Mouse (Mus musculus) forebrain, embryonic 12.5 days (tissue): ENCODE data around the gene Asb7. TPM values are rescaled to one million over a fixed set of nuclear protein-coding genes. Genes with fewer than 3 reads are reported as not detected.

Experiments
- ATAC-seq: fragments of 200-750 bp; cut with Nextera tagmentation; 2 replicates; pipeline ENCODE4 v1.8.0; 2017; ENCODE audit warnings: moderate TSS enrichment; ENCODE audit not compliant: low FRiP score
- H3K27ac ChIP-seq: fragments of 300-500 bp; sonication (generic); 2 replicates; pipeline ENCODE4 v1.5.1; 2016; ENCODE audit warnings: mild to moderate bottlenecking
- H3K27me3 ChIP-seq: fragments of 300-500 bp; sonication (generic); 2 replicates; pipeline ENCODE4 v1.6.1; 2016; ENCODE audit warnings: mild to moderate bottlenecking
- H3K36me3 ChIP-seq: fragments of 300-500 bp; sonication (generic); replicated peaks from 2 replicates; pipeline ENCODE4 v1.6.1; 2016; ENCODE audit warnings: mild to moderate bottlenecking
- H3K4me1 ChIP-seq: fragments of 300-500 bp; sonication (generic); 2 replicates; pipeline ENCODE4 v1.6.1; 2016
- H3K4me2 ChIP-seq: fragments of 300-500 bp; sonication (generic); 2 replicates; pipeline ENCODE4 v1.6.1; 2016; ENCODE audit warnings: mild to moderate bottlenecking, moderate library complexity
- H3K4me3 ChIP-seq: fragments of 300-500 bp; sonication (generic); replicated peaks from 2 replicates; pipeline ENCODE4 v1.5.1; 2016; ENCODE audit warnings: mild to moderate bottlenecking
- H3K9ac ChIP-seq: fragments of 300-500 bp; sonication (generic); 2 replicates; pipeline ENCODE4 v1.6.1; 2016; ENCODE audit warnings: mild to moderate bottlenecking
- H3K9me3 ChIP-seq: fragments of 300-500 bp; sonication (generic); 2 replicates; pipeline ENCODE4 v1.6.1; 2016
- WGBS: fragments of 180-500 bp; shearing (Covaris S2); methylation state at CpG from one replicate; pipeline ENCODE4 v1.1.7; 2016; 5-methylcytosine and 5-hydroxymethylcytosine counted together
- polyA plus RNA-seq: library from polyadenylated mRNA; unstranded; fragments of >200 nt; fragmentation: Nextera tagmentation; extraction: Ambion mirVana; gene quantifications from 2 replicates; pipeline ENCODE4 v1.2.1, GENCODE M21; 2016

Gene Asb7
- polyA plus RNA-seq, 1 experiment from 2014 or later: 18.5 TPM

GRCm38 (mm10) chr7:66652216-66652615 is 37.2 kb downstream of the Asb7 start:
- Histone ChIP-seq H3K27me3 (no peaks in the 10 kb centered on the region), H3K4me3 (no peak overlapping the region), H3K4me1 (no peaks in the 10 kb centered on the region), H3K9me3 (no peaks in the 10 kb centered on the region), H3K9ac (no peak overlapping the region), H3K27ac (no peak overlapping the region), H3K4me2 (no peak overlapping the region), H3K36me3 (peaks cover 34% of the 10 kb centered on the region)
- ATAC-seq: no peak
- 97% methylated on average over 4 of the region's 4 CpGs for WGBS

- ATAC-seq: no peak
- no peaks in the 10 kb centered on the region for H3K4me1 ChIP-seq
- H3K27me3 ChIP-seq: no peaks in the 10 kb centered on the region
- no peaks in the 10 kb centered on the region for H3K9me3 ChIP-seq
- WGBS: 84% methylated on average over 5 of the region's 5 CpGs
- no peak overlapping the region for H3K27ac ChIP-seq
- no peak overlapping the region for H3K4me2 ChIP-seq
- H3K36me3 ChIP-seq: peaks cover 26% of the 10 kb centered on the region
- no peak overlapping the region for H3K9ac ChIP-seq
- H3K4me3 ChIP-seq: no peak overlapping the region
These were observed 38.5 kb downstream of the Asb7 start for GRCm38 (mm10) chr7:66650883-66651282.

GRCm38 (mm10) chr7:66649181-66649580 is 40.2 kb downstream of the Asb7 start:
- Histone ChIP-seq H3K9me3 (no peaks in the 10 kb centered on the region), H3K4me2 (no peak overlapping the region), H3K4me1 (no peaks in the 10 kb centered on the region), H3K27me3 (no peaks in the 10 kb centered on the region), H3K27ac (no peak overlapping the region), H3K36me3 (0 out of 2 replicates have a peak, but pooled peaks cover 11% of the 10 kb centered on the region), H3K4me3 (no peak overlapping the region), H3K9ac (no peak overlapping the region)
- WGBS: 90% methylated on average over 2 of the region's 2 CpGs
- no peak for ATAC-seq

- H3K36me3 ChIP-seq: peaks cover 17% of the 10 kb centered on the region
- H3K4me2 ChIP-seq: no peak overlapping the region
- H3K9ac ChIP-seq: no peak overlapping the region
- whole genome bisulfite sequencing: 96% methylated on average over 2 of the region's 2 CpGs
- H3K4me1 ChIP-seq: no peaks in the 10 kb centered on the region
- H3K9me3 ChIP-seq: no peaks in the 10 kb centered on the region
- no peak overlapping the region for H3K4me3 ChIP-seq
- ATAC-seq: no peak
- no peak overlapping the region for H3K27ac ChIP-seq
- no peaks in the 10 kb centered on the region for H3K27me3 ChIP-seq
These were observed 43.7 kb downstream of the Asb7 start for GRCm38 (mm10) chr7:66645736-66646135.

- WGBS: 80% methylated on average over 6 of the region's 6 CpGs
- Histone ChIP-seq H3K4me3 (no peak overlapping the region), H3K9ac (no peak overlapping the region), H3K36me3 (no peaks in the 10 kb centered on the region), H3K9me3 (no peaks in the 10 kb centered on the region), H3K4me1 (peaks cover 16% of the 10 kb centered on the region), H3K27me3 (peaks cover 19% of the 10 kb centered on the region), H3K27ac (no peak overlapping the region), H3K4me2 (no peak overlapping the region)
- no peak for ATAC-seq
These were observed 56.0 kb downstream of the Asb7 start for GRCm38 (mm10) chr7:66633351-66633750.

GRCm38 (mm10) chr7:66630154-66630800 is 59.1 kb downstream of the Asb7 start:
- no peak overlapping the region for H3K27ac ChIP-seq

GRCm38 (mm10) chr7:66629419-66629818 is 60.0 kb downstream of the Asb7 start:
- no peaks in the 10 kb centered on the region for H3K36me3 ChIP-seq
- no peak overlapping the region for H3K4me2 ChIP-seq
- 33% methylated on average over 4 of the region's 4 CpGs for WGBS
- H3K9ac ChIP-seq: no peak overlapping the region
- no peak for ATAC-seq
- H3K27me3 ChIP-seq: peaks cover 23% of the 10 kb centered on the region
- no peak overlapping the region for H3K4me3 ChIP-seq
- H3K9me3 ChIP-seq: 0 out of 2 replicates have a peak, but pooled peaks cover 4% of the 10 kb centered on the region
- no peak overlapping the region for H3K27ac ChIP-seq
- H3K4me1 ChIP-seq: peaks cover 16% of the 10 kb centered on the region

More at GRCm38 (mm10) chr7:66630154-66630800, 59.1 kb downstream of the Asb7 start:
- peak; percentile 77; the same call in 1 of the 2 replicates for ATAC-seq
- Histone ChIP-seq H3K4me2 (peak overlapping the region; percentile 24), H3K4me3 (no peak overlapping the region), H3K9me3 (0 out of 2 replicates have a peak, but pooled peaks cover 4% of the 10 kb centered on the region), H3K36me3 (no peaks in the 10 kb centered on the region), H3K4me1 (peaks cover 16% of the 10 kb centered on the region), H3K27me3 (peaks cover 23% of the 10 kb centered on the region), H3K9ac (no peak overlapping the region)
- 10% methylated on average over 15 of the region's 15 CpGs for WGBS

GRCm38 (mm10) chr7:66623436-66623835 is 66.0 kb downstream of the Asb7 start:
- 75% methylated on average over 3 of the region's 3 CpGs for WGBS
- 0 out of 2 replicates have a peak, but pooled peaks cover 4% of the 10 kb centered on the region for H3K9me3 ChIP-seq
- ATAC-seq: no peak
- no peak overlapping the region for H3K27ac ChIP-seq
- no peak overlapping the region for H3K9ac ChIP-seq
- no peaks in the 10 kb centered on the region for H3K36me3 ChIP-seq
- H3K4me3 ChIP-seq: no peak overlapping the region
- no peak overlapping the region for H3K4me2 ChIP-seq
- H3K4me1 ChIP-seq: no peaks in the 10 kb centered on the region
- peaks cover 4% of the 10 kb centered on the region; the same call in 1 of the 2 replicates for H3K27me3 ChIP-seq

GRCm38 (mm10) chr7:66601846-66602245 is 87.5 kb downstream of the Asb7 start:
- Histone ChIP-seq H3K27ac (no peak overlapping the region), H3K4me2 (no peak overlapping the region), H3K9me3 (no peaks in the 10 kb centered on the region), H3K36me3 (no peaks in the 10 kb centered on the region), H3K4me3 (no peak overlapping the region), H3K9ac (no peak overlapping the region), H3K4me1 (no peaks in the 10 kb centered on the region), H3K27me3 (no peaks in the 10 kb centered on the region)
- no peak for ATAC-seq

- H3K9ac ChIP-seq: no peak overlapping the region
- H3K27ac ChIP-seq: no peak overlapping the region
- no peaks in the 10 kb centered on the region for H3K27me3 ChIP-seq
- H3K4me2 ChIP-seq: no peak overlapping the region
- WGBS: 89% methylated on average over 12 of the region's 12 CpGs
- no peaks in the 10 kb centered on the region for H3K36me3 ChIP-seq
- no peaks in the 10 kb centered on the region for H3K9me3 ChIP-seq
- ATAC-seq: no peak
- H3K4me3 ChIP-seq: no peak overlapping the region
- no peaks in the 10 kb centered on the region for H3K4me1 ChIP-seq
These were observed 88.5 kb downstream of the Asb7 start for GRCm38 (mm10) chr7:66600622-66601610.

GRCm38 (mm10) chr7:66600126-66600525 is 89.3 kb downstream of the Asb7 start:
- WGBS: 81% methylated on average over 3 of the region's 3 CpGs

GRCm38 (mm10) chr7:66597900-66598299 is 91.5 kb downstream of the Asb7 start:
- no peak for ATAC-seq
- Histone ChIP-seq H3K27ac (no peak overlapping the region), H3K4me2 (no peak overlapping the region), H3K27me3 (no peaks in the 10 kb centered on the region), H3K4me3 (no peak overlapping the region), H3K9me3 (no peaks in the 10 kb centered on the region), H3K9ac (no peak overlapping the region), H3K36me3 (no peaks in the 10 kb centered on the region), H3K4me1 (no peaks in the 10 kb centered on the region)
- 97% methylated on average over 3 of the region's 3 CpGs for WGBS

More at GRCm38 (mm10) chr7:66600126-66600525, 89.3 kb downstream of the Asb7 start:
- no peak overlapping the region for H3K27ac ChIP-seq
- no peak overlapping the region for H3K4me3 ChIP-seq
- no peak overlapping the region for H3K4me2 ChIP-seq
- no peaks in the 10 kb centered on the region for H3K36me3 ChIP-seq
- H3K4me1 ChIP-seq: no peaks in the 10 kb centered on the region
- no peaks in the 10 kb centered on the region for H3K27me3 ChIP-seq
- no peak overlapping the region for H3K9ac ChIP-seq
- no peak for ATAC-seq
- no peaks in the 10 kb centered on the region for H3K9me3 ChIP-seq
